Mouse (Mus musculus) erythroblast, embryonic 14.5 days (primary cell): ENCODE measurements around the gene Rom1.

Source experiments
- GATA1 ChIP-seq: IDR thresholded peaks from 2 replicates; pipeline ENCODE4 v1.6.1; 2012; ENCODE audit warnings: low read length, inconsistent platforms, mixed read lengths
- TAL1 ChIP-seq: IDR thresholded peaks from 3 replicates; pipeline ENCODE4 v1.6.1; 2012; ENCODE audit warnings: low read length, inconsistent platforms, mixed read lengths

DNA sequence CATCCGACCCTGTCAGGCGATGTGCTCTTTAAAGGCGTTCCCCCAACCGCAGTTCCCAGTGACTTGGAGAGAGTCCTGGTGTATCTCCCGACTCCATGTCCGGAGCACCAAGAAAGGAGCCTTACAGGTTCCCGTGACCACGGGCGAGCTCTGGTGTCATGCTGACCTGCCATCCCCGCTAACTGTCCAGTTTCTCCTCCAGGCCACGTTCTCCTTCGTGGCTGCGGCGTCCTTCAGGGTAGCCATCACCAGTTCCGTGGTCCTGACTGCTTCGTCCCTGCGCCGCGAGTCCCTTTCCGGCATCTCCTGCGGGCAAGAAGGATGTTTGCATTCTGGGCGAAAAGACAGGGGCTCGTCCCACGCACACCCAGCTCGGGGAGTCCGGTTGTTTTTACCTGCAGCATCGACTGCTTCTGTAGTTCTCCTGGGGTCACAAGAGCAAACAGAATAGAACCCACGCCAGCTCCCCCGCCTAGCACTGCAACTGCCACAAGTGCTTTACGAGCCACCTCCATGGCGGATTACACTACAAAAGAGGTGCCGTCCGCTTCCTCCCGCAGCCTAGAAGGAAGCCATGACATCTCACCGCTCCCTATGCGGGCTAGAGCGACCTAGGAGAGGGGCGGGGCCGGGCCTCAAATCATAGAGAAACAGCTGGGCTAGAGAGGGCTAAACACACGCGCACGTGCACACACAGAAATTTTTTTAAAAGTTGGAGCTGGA, 48.7 kb downstream of the Rom1 start, which contains the start of gene Uqcc3:
- TF ChIP-seq GATA1 = no peak
- TF ChIP-seq TAL1 = no peak; the same call in 2 of the 3 replicates
